Mouse (Mus musculus): Measurements from ENCODE around the gene Rnf213. TPM values are rescaled to one million over a fixed set of nuclear protein-coding genes. Genes with fewer than 3 reads are reported as not detected.

Gene Rnf213
- polyA plus RNA-seq, 1 experiment from 2014 or later: 12.5 TPM

DNA sequence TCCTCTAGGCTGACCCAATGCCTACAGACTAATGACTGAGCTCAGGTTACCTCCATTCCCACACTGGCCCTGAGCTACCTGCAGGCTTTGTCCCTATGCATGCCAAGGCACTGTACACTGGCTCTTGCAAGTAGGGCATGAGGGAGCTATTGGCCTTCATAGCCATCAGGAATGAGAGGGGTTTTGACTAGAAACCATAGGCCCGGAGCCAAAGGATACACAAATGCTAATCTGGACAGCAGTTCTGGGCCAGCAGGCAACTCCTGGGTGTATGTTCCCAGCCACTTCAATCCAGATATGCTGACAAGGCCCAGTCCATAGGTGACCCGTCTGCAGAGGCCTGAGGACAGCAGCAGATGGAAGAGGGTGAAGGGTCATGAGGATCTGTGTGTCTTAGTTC lies 107.1 kb downstream of the Rnf213 start:
- Histone ChIP-seq H3K27me3 (ENCODE audit: insufficient read depth, low read length) (no peaks in the 10 kb centered on the region), H3K27ac (ENCODE audit: low read depth) (no peak overlapping the region), H3K4me3 (ENCODE audit: low read depth, low read length) (no peak overlapping the region), H3K9ac (no peak overlapping the region), H3K4me1 (ENCODE audit: insufficient read depth) (no peaks in the 10 kb centered on the region), H3K36me3 (ENCODE audit: insufficient read depth) (peaks cover 55% of the 10 kb centered on the region), H3K4me2 (no peak overlapping the region), H3K9me3 (ENCODE audit: low read depth, low read length) (no peaks in the 10 kb centered on the region)
- no peak for DNase-seq
- TF ChIP-seq CTCF (IDR thresholded peaks at IDR 0.05; ENCODE audit: low read depth): no peak
- WGBS: 78% methylated on average over 2 of the region's 2 CpGs
- ATAC-seq (ENCODE audit: insufficient read depth): no peak

DNA sequence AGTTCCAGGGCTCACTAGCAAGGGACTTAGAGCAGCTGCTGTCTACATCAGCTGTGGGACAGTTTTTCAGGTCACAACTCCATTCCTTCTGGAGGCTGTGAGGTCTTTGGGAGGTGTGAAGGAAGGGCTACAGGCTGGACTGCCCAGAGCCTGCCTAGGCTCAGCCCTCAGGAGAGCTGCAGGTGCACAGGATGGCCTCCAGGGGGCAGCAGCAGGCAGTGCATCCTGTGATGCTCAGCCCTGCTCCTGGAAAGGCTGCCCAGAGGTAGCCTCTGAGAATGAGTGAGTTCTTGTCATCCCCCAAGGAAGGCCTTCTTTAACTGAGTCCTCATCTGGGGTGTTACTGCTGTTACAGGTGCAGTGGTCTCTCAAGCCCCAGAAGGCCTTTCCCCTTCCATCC lies 110.8 kb downstream of the Rnf213 start:
- H3K36me3 ChIP-seq (ENCODE audit: insufficient read depth): peaks cover 81% of the 10 kb centered on the region
- peak; percentile 99 for TF ChIP-seq CTCF (IDR thresholded peaks at IDR 0.05; ENCODE audit: low read depth)
- no peaks in the 10 kb centered on the region for H3K27me3 ChIP-seq (ENCODE audit: insufficient read depth, low read length)
- no peak overlapping the region for H3K4me2 ChIP-seq
- H3K9ac ChIP-seq: no peak overlapping the region
- DNase-seq (peak; percentile 85), ATAC-seq (ENCODE audit: insufficient read depth) (peak; percentile 80; the same call in 1 of the 2 replicates)
- H3K9me3 ChIP-seq (ENCODE audit: low read depth, low read length): no peaks in the 10 kb centered on the region
- no peaks in the 10 kb centered on the region for H3K4me1 ChIP-seq (ENCODE audit: insufficient read depth)
- no peak overlapping the region for H3K4me3 ChIP-seq (ENCODE audit: low read depth, low read length)
- no peak overlapping the region for H3K27ac ChIP-seq (ENCODE audit: low read depth)

DNA sequence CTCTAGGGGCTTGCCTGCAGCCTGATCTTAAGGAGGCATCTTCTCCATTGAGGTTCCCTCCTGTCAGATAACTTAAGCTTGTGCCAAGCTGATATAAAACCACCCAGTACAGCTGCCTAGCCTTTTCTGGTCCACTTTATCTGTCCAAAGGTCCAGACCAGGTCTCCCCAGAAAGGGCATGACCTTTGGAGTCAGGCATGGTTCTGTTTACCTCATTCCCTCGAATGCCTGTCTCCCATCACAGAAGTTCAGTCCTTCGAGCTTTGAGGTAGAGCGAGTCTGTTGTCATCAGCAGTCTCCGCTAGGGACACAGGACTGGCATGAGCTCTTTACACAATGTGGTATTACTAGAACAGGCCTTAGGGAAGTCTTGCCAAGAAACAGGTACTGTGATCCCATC lies 113.5 kb downstream of the Rnf213 start:
- DNase-seq (no peak), ATAC-seq (ENCODE audit: insufficient read depth) (no peak)
- Histone ChIP-seq H3K36me3 (ENCODE audit: insufficient read depth) (peaks cover 66% of the 10 kb centered on the region), H3K9me3 (ENCODE audit: low read depth, low read length) (no peaks in the 10 kb centered on the region), H3K4me1 (ENCODE audit: insufficient read depth) (no peaks in the 10 kb centered on the region), H3K27me3 (ENCODE audit: insufficient read depth, low read length) (no peaks in the 10 kb centered on the region), H3K4me2 (no peak overlapping the region), H3K4me3 (ENCODE audit: low read depth, low read length) (no peak overlapping the region), H3K9ac (no peak overlapping the region), H3K27ac (ENCODE audit: low read depth) (no peak overlapping the region)
- 71% methylated on average over 4 of the region's 4 CpGs for WGBS
- no peak for TF ChIP-seq CTCF (IDR thresholded peaks at IDR 0.05; ENCODE audit: low read depth)

DNA sequence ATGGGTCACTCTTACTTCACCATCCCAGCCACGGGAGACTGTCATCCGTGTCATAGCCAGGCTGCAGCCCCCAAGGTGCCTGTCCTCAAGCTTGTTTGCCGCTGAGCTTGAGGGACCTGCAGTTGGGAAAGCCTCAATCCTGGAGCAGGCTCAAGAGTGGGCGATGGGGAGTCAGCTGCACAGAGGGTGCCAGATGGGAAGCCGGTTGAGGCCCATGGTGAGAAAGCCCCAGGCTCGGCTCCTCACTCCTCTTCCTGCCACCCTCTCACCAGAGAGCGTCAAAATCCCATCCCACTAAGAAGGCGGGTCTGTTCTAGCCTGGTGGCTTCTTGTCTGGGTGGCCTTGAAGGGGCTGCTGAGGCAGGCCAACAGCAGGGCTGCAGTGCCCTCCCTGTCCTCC lies 114.9 kb downstream of the Rnf213 start:
- Histone ChIP-seq H3K9ac (no peak overlapping the region), H3K27me3 (ENCODE audit: insufficient read depth, low read length) (no peaks in the 10 kb centered on the region), H3K4me2 (no peak overlapping the region), H3K9me3 (ENCODE audit: low read depth, low read length) (no peaks in the 10 kb centered on the region), H3K36me3 (ENCODE audit: insufficient read depth) (peaks cover 55% of the 10 kb centered on the region), H3K4me1 (ENCODE audit: insufficient read depth) (no peaks in the 10 kb centered on the region), H3K4me3 (ENCODE audit: low read depth, low read length) (no peak overlapping the region), H3K27ac (ENCODE audit: low read depth) (no peak overlapping the region)
- DNase-seq: no peak
- WGBS: 75% methylated on average over 8 of the region's 8 CpGs
- no peak for TF ChIP-seq CTCF (IDR thresholded peaks at IDR 0.05; ENCODE audit: low read depth)
- no peak for ATAC-seq (ENCODE audit: insufficient read depth)

DNA sequence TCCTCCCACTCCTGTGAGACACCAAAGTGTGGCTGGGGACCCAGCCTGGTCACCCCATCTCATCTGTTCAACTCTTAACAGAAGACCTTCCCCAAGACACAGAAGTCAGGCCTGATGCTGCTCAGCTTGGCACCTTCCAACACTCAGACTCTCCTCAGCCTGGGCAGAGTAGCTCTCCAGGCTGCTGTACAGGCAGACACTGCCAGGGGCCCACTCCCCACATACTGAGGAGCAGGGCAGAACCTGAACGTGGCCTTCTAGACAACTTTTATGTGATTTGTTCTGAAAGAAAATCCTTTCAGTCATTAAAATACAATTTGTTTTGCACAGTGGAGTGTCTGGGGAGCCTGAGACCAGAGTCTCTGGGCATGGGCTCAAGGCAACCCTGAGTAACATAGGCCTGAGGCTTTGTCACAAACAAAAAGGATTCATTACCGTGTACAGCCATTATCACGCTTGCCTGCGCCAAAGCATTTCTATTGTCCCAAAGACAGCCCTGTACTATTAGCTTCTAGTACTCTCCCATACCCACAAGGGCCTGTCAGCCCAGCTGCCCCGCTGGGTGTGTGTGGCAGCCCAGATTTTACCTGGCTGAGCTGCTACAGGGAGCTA lies 116.4 kb downstream of the Rnf213 start:
- Histone ChIP-seq H3K27ac (ENCODE audit: low read depth) (no peak overlapping the region), H3K9ac (no peak overlapping the region), H3K4me2 (no peak overlapping the region), H3K4me3 (ENCODE audit: low read depth, low read length) (no peak overlapping the region), H3K36me3 (ENCODE audit: insufficient read depth) (peaks cover 40% of the 10 kb centered on the region), H3K9me3 (ENCODE audit: low read depth, low read length) (no peaks in the 10 kb centered on the region), H3K27me3 (ENCODE audit: insufficient read depth, low read length) (peaks cover under 1% of the 10 kb centered on the region; the same call in 1 of the 2 replicates), H3K4me1 (ENCODE audit: insufficient read depth) (no peaks in the 10 kb centered on the region)
- TF ChIP-seq CTCF (IDR thresholded peaks at IDR 0.05; ENCODE audit: low read depth): no peak
- ATAC-seq (ENCODE audit: insufficient read depth): no peak
- no peak for DNase-seq
- WGBS: 66% methylated on average over 5 of the region's 5 CpGs

DNA sequence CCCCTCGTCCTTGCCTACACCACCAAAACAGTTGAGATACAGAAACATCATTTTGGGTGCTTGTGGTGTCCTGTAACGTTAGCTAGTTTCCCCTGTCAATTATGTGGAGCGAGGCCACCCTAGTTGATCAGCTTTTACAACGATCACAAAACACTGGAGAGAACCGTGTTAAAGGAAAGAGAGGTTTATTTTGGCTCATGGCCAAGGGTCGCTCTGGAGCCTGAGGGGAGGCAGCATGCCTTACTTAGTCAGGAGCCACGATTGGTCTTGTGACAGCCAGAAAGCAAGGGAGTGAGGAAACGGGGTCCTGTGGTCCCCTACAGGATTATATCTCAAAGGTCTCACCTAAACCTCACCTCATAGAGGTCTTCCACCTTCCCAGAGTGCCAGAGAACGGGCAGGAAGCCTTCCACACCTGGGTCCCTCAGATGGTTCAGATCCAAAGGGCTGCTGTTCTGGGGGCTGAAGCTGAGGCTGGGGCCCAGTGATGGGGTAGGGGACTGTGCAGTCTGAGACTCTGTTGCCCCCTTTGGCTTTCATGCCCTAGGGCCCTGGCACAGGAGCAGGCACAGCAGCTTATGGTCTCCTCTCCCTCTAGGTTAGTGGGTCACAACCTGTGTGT lies 120.2 kb downstream of the Rnf213 start:
- ATAC-seq (ENCODE audit: insufficient read depth): no peak
- no peak for DNase-seq
- Histone ChIP-seq H3K36me3 (ENCODE audit: insufficient read depth) (peaks cover 8% of the 10 kb centered on the region), H3K9ac (no peak overlapping the region), H3K27me3 (ENCODE audit: insufficient read depth, low read length) (peaks cover 12% of the 10 kb centered on the region; the same call in 1 of the 2 replicates), H3K27ac (ENCODE audit: low read depth) (no peak overlapping the region), H3K4me2 (no peak overlapping the region), H3K4me3 (ENCODE audit: low read depth, low read length) (no peak overlapping the region), H3K9me3 (ENCODE audit: low read depth, low read length) (no peaks in the 10 kb centered on the region), H3K4me1 (ENCODE audit: insufficient read depth) (0 out of 2 replicates have a peak, but pooled peaks cover 3% of the 10 kb centered on the region)
- no peak for TF ChIP-seq CTCF (IDR thresholded peaks at IDR 0.05; ENCODE audit: low read depth)
- WGBS: 21% methylated on average over 9 of the region's 9 CpGs

DNA sequence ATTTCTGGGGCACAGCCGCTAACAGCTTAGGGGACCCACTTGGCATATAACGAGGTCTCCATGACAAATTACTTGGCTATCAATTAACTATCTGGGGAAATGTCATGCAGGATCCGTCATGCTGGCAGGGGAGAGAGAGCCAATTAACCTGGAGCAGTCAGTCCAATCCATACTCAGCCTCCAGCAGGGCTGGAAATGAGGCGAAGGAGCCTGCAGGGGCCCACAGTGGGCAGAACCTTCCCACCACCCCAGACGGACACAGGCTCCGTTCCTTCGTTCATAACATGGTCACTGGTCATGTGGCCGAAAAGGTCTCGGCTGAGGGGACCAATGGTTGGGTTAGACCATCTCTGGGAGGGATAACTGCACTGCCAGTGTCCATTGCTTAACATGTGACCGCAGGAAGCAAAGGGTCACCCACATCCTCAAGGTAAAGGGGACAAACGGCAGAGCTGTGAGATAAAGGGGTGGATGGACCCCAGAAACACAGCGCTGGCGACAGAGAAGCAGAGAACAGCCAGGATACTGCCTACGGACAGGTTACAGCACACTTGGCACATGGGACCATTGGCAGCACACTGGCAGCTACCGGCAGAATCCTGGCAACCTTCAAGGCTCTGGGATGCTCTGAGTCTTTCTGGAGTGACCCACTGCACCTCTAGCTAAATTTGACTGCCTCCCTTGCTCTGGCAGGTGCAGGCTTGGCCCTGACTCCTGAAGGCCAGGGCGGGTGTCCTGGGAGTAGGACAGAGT lies 121.4 kb downstream of the Rnf213 start:
- DNase-seq: no peak
- 47% methylated on average over 16 of the region's 16 CpGs for WGBS
- no peak overlapping the region for H3K9ac ChIP-seq
- H3K36me3 ChIP-seq (ENCODE audit: insufficient read depth): no peaks in the 10 kb centered on the region
- H3K27me3 ChIP-seq (ENCODE audit: insufficient read depth, low read length): peaks cover 12% of the 10 kb centered on the region; the same call in 1 of the 2 replicates
- no peak overlapping the region for H3K27ac ChIP-seq (ENCODE audit: low read depth)
- no peak for ATAC-seq (ENCODE audit: insufficient read depth)
- no peaks in the 10 kb centered on the region for H3K9me3 ChIP-seq (ENCODE audit: low read depth, low read length)
- 0 out of 2 replicates have a peak, but pooled peaks cover 3% of the 10 kb centered on the region for H3K4me1 ChIP-seq (ENCODE audit: insufficient read depth)
- H3K4me3 ChIP-seq (ENCODE audit: low read depth, low read length): no peak overlapping the region
- peak overlapping the region; percentile 50; the same call in 1 of the 2 replicates for H3K4me2 ChIP-seq
- no peak for TF ChIP-seq CTCF (IDR thresholded peaks at IDR 0.05; ENCODE audit: low read depth)

Data from lung, embryonic 14.5 days (tissue).